Mouse (Mus musculus) lung, postnatal 0 days (tissue): ENCODE results near the gene Tmub1. TPM values are rescaled to one million over a fixed set of nuclear protein-coding genes. Genes with fewer than 3 reads are reported as not detected.

Experiments
- ATAC-seq: fragments of 200-750 bp; cut with Nextera tagmentation; 2 replicates; pipeline ENCODE4 v1.8.0; 2017; ENCODE audit warnings: moderate library complexity
- DNase-seq: peaks from one replicate; pipeline ENCODE4 v3.0.0-alpha.2; 2016; ENCODE audit warnings: low spot score
- H3K27ac ChIP-seq: fragments of 300-500 bp; sonication (generic); 2 replicates; pipeline ENCODE4 v1.5.1; 2014; ENCODE audit warnings: antibody characterized with exemption, mild to moderate bottlenecking, low read length, mixed read lengths
- H3K27me3 ChIP-seq: fragments of 300-500 bp; sonication (generic); replicated peaks from 2 replicates; pipeline ENCODE4 v1.6.1; 2014; ENCODE audit warnings: low read length, mixed read lengths; ENCODE audit not compliant: insufficient read depth
- H3K36me3 ChIP-seq: fragments of 300-500 bp; sonication (generic); 2 replicates; pipeline ENCODE4 v1.6.1; 2014; ENCODE audit warnings: low read length, mixed read lengths; ENCODE audit not compliant: insufficient read depth
- H3K4me1 ChIP-seq: fragments of 300-500 bp; sonication (generic); 2 replicates; pipeline ENCODE4 v1.6.1; 2014; ENCODE audit warnings: antibody characterized with exemption, low read depth, low read length, mixed read lengths; ENCODE audit not compliant: insufficient read depth
- H3K4me2 ChIP-seq: fragments of 300-500 bp; sonication (generic); replicated peaks from 2 replicates; pipeline ENCODE4 v1.6.1; 2014; ENCODE audit warnings: low read depth, mild to moderate bottlenecking, low read length, moderate library complexity, mixed read lengths
- H3K4me3 ChIP-seq: fragments of 300-500 bp; sonication (generic); 2 replicates; pipeline ENCODE4 v1.5.1; 2014; ENCODE audit warnings: low read depth, low read length
- H3K9ac ChIP-seq: fragments of 300-500 bp; sonication (generic); replicated peaks from 2 replicates; pipeline ENCODE4 v1.6.1; 2014; ENCODE audit warnings: low read depth, mild to moderate bottlenecking
- H3K9me3 ChIP-seq: fragments of 300-500 bp; sonication (generic); 2 replicates; pipeline ENCODE4 v1.6.1; 2016; ENCODE audit warnings: low read length, mixed read lengths
- CTCF ChIP-seq: IDR thresholded peaks from 2 replicates; pipeline ENCODE4 v1.5.1; 2016; ENCODE audit warnings: antibody characterized with exemption, mild to moderate bottlenecking
- EP300 ChIP-seq: IDR thresholded peaks from 2 replicates; pipeline ENCODE4 v1.6.1; 2016; ENCODE audit warnings: antibody characterized with exemption, mild to moderate bottlenecking, control low read depth
- WGBS: fragments of 180-500 bp; shearing (Covaris S2); extraction: QIAGEN DNeasy Blood & Tissue Kit; methylation state at CpG from one replicate; pipeline ENCODE4 v1.1.7; 2014; 5-methylcytosine and 5-hydroxymethylcytosine counted together
- polyA plus RNA-seq: library from polyadenylated mRNA; unstranded; fragments of >200 nt; fragmentation: Nextera tagmentation; extraction: Ambion mirVana; gene quantifications from 2 replicates; pipeline ENCODE4 v1.2.1, GENCODE M21; 2015

Tmub1 gene
- polyA plus RNA-seq, 1 experiment from 2014 or later = 17.7 TPM

DNA sequence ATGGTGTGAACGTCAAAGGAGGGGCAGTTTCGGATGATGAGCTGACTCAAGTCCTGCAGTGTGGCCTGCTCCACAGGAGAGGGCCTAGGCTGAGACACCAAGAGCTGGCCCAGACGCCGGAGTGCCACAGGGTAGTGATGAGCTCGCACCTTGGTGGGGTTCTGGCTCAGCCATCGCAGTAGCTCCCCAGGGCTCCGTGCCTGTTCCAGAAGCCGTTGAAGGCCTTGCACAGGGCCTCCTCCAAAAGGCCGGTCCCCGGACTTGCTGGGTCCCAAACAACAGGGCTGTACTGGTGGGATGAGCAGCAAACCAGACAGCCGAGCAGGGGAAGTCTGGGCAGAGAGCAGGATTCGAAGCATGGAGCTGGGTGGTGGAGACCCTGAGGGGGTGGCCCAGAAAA lies 3.7 kb downstream of the Tmub1 start:
- TF ChIP-seq CTCF (no peak), EP300 (no peak)
- H3K9me3 ChIP-seq = no peaks in the 10 kb centered on the region
- no peak for ATAC-seq
- no peak for DNase-seq
- H3K9ac ChIP-seq = no peak overlapping the region
- H3K27ac ChIP-seq = no peak overlapping the region
- peaks cover 18% of the 10 kb centered on the region for H3K4me1 ChIP-seq
- peaks cover 19% of the 10 kb centered on the region for H3K36me3 ChIP-seq
- WGBS = 84% methylated on average over 12 of the region's 12 CpGs
- H3K27me3 ChIP-seq = no peaks in the 10 kb centered on the region
- peak overlapping the region; percentile 72; the same call in 1 of the 2 replicates for H3K4me3 ChIP-seq
- peak overlapping the region; percentile 85 for H3K4me2 ChIP-seq

- Histone ChIP-seq H3K9me3 (no peaks in the 10 kb centered on the region), H3K27ac (no peak overlapping the region), H3K4me1 (peaks cover 18% of the 10 kb centered on the region), H3K9ac (no peak overlapping the region), H3K4me3 (no peak overlapping the region), H3K4me2 (no peak overlapping the region), H3K36me3 (peaks cover 25% of the 10 kb centered on the region), H3K27me3 (no peaks in the 10 kb centered on the region)
- TF ChIP-seq CTCF = no peak
- TF ChIP-seq EP300 = no peak
- ATAC-seq (no peak), DNase-seq (no peak)
- 86% methylated on average over 7 of the region's 7 CpGs for WGBS
Observed at GRCm38 (mm10) chr5:24443204-24443603, 4.5 kb downstream of the Tmub1 start.

DNA sequence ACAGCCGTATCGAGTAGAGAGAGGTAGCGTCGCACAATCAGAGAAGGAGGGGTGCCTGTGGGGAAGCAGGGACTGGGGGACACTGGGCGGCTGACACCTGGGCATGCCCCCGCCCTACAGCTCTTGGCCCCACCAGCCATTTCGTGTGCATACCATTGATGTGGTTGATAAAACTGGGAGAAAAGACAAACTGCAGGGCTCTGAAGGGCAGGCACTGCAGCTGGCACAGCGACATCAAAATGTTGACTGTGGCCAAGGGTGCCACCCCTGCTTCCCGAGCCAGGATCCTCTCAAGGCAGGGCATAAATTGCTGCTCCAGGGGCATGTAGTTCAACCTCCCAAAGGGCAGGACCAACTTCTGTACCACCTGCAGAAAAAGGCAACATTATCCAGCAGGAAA lies 5.6 kb downstream of the Tmub1 start:
- peaks cover 25% of the 10 kb centered on the region for H3K36me3 ChIP-seq
- WGBS = 82% methylated on average over 9 of the region's 9 CpGs

GRCm38 (mm10) chr5:24441187-24441586 lies 6.5 kb downstream of the Tmub1 start:
- H3K27ac ChIP-seq = no peak overlapping the region
- H3K27me3 ChIP-seq = no peaks in the 10 kb centered on the region
- DNase-seq (no peak), ATAC-seq (no peak)
- no peak overlapping the region for H3K9ac ChIP-seq
- no peak overlapping the region for H3K4me2 ChIP-seq
- H3K4me3 ChIP-seq = no peak overlapping the region
- H3K36me3 ChIP-seq = peaks cover 27% of the 10 kb centered on the region
- TF ChIP-seq CTCF = no peak
- no peak for TF ChIP-seq EP300
- peaks cover 10% of the 10 kb centered on the region for H3K4me1 ChIP-seq
- no peaks in the 10 kb centered on the region for H3K9me3 ChIP-seq
- 92% methylated on average over 8 of the region's 8 CpGs for WGBS

More for the DNA sequence above, 5.6 kb downstream of the Tmub1 start:
- H3K4me1 ChIP-seq = peaks cover 10% of the 10 kb centered on the region
- TF ChIP-seq EP300 = no peak
- TF ChIP-seq CTCF = no peak
- H3K4me3 ChIP-seq = no peak overlapping the region
- H3K9ac ChIP-seq = no peak overlapping the region
- ATAC-seq = no peak
- no peak for DNase-seq
- no peak overlapping the region for H3K4me2 ChIP-seq
- no peaks in the 10 kb centered on the region for H3K27me3 ChIP-seq
- no peak overlapping the region for H3K27ac ChIP-seq
- H3K9me3 ChIP-seq = no peaks in the 10 kb centered on the region

- H3K9me3 ChIP-seq = no peaks in the 10 kb centered on the region
- peaks cover 69% of the 10 kb centered on the region for H3K36me3 ChIP-seq
- no peak for DNase-seq
- no peak for TF ChIP-seq EP300
- TF ChIP-seq CTCF = no peak
- no peak overlapping the region for H3K27ac ChIP-seq
- no peak overlapping the region for H3K9ac ChIP-seq
- H3K4me2 ChIP-seq = no peak overlapping the region
- no peak overlapping the region for H3K4me3 ChIP-seq
- H3K4me1 ChIP-seq = no peaks in the 10 kb centered on the region
- 82% methylated on average over 8 of the region's 8 CpGs for WGBS
- H3K27me3 ChIP-seq = no peaks in the 10 kb centered on the region
- no peak for ATAC-seq
Observed at GRCm38 (mm10) chr5:24433993-24434392, 13.7 kb downstream of the Tmub1 start.

GRCm38 (mm10) chr5:24428596-24428995 lies 19.1 kb downstream of the Tmub1 start:
- peaks cover 35% of the 10 kb centered on the region for H3K36me3 ChIP-seq
- no peak overlapping the region for H3K4me3 ChIP-seq

GRCm38 (mm10) chr5:24427981-24428402 lies 19.7 kb downstream of the Tmub1 start:
- no peak overlapping the region for H3K27ac ChIP-seq
- H3K9ac ChIP-seq = no peak overlapping the region
- DNase-seq = peak; percentile 81
- peak overlapping the region; percentile 39 for H3K4me2 ChIP-seq
- H3K4me3 ChIP-seq = no peak overlapping the region
- H3K36me3 ChIP-seq = peaks cover 32% of the 10 kb centered on the region
- no peaks in the 10 kb centered on the region for H3K27me3 ChIP-seq
- WGBS = 19% methylated on average over 14 of the region's 15 CpGs
- peaks cover 28% of the 10 kb centered on the region for H3K4me1 ChIP-seq
- peak; percentile 11 for ATAC-seq
- no peaks in the 10 kb centered on the region for H3K9me3 ChIP-seq
- TF ChIP-seq CTCF (no peak), EP300 (no peak)

More at GRCm38 (mm10) chr5:24428596-24428995, 19.1 kb downstream of the Tmub1 start:
- DNase-seq (no peak), ATAC-seq (no peak)
- H3K4me2 ChIP-seq = peak overlapping the region; percentile 39
- 43% methylated on average over 8 of the region's 9 CpGs for WGBS
- H3K9me3 ChIP-seq = no peaks in the 10 kb centered on the region
- no peak overlapping the region for H3K27ac ChIP-seq
- H3K4me1 ChIP-seq = peaks cover 27% of the 10 kb centered on the region
- no peak overlapping the region for H3K9ac ChIP-seq
- TF ChIP-seq CTCF = no peak
- no peak for TF ChIP-seq EP300
- H3K27me3 ChIP-seq = no peaks in the 10 kb centered on the region
